Mouse (Mus musculus): Measurements from ENCODE around the gene Bbs9.

GRCm38 (mm10) chr9:22649606-22650005, 174.1 kb downstream of the Bbs9 start:
- no peak for TF ChIP-seq CTCF (IDR thresholded peaks at IDR 0.05; ENCODE audit: low read depth, low read length)
- no peak for TF ChIP-seq POLR2A (IDR thresholded peaks at IDR 0.05; ENCODE audit: insufficient read depth, low read length)

All from ES-Bruce4 (cell line).